Mouse (Mus musculus): ENCODE measurements at regions not wholly inside any gene's neighbourhood (a gene's known extent, or its start where the extent isn't known, plus 50 kb on each side); places are given as distances from the start of the nearest gene placed in this dataset.

DNA sequence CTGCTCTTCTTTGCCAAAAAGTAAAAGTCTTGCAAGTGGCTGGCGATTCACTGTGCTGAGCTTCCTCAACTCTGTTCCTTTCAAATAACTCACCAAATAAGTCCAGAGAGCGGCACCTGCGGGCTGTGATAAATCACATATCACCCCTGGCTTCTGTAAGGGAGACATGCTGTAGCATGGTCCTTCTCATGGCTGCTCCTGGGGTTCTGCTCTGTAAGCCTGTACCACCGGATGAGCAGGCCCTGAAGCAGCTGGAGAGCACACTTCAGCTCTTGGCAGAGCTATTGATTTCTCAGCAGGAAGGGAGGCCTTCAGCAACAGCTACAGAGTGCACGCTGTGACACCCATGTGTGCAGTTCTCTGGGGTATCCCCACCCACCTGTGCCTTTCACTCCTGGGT is 101.5 kb upstream of the Ufm1 start:
- DNase-seq, result no peak

GRCm38 (mm10) chr3:53953801-53954200 is 90.2 kb upstream of the Ufm1 start:
- no peak for DNase-seq

GRCm38 (mm10) chr3:53939684-53940189 is 76.1 kb upstream of the Ufm1 start:
- DNase-seq, result no peak

DNA sequence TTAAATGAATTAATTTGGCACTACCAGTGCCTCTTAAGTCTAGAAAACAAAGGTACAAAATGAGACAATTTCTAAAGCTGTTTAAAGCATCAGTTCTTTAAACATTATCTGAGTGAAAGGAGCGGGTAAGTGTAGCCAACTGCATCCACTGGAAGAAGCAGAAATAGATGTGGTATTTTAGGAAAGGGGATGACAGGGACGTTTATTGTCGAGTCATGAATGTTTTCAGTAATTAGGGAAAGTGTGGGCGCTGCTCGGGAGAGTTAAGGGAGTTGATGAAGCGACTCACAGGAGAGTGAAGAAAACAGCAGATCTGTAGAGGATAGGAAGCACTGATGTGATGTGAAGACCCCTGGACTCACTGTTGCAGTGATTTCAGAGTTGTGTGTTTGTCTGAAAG is 68.1 kb upstream of the Ufm1 start:
- no peak for DNase-seq

- no peak for DNase-seq
Measured at GRCm38 (mm10) chr3:53919941-53920340, 56.3 kb upstream of the Ufm1 start.

DNA sequence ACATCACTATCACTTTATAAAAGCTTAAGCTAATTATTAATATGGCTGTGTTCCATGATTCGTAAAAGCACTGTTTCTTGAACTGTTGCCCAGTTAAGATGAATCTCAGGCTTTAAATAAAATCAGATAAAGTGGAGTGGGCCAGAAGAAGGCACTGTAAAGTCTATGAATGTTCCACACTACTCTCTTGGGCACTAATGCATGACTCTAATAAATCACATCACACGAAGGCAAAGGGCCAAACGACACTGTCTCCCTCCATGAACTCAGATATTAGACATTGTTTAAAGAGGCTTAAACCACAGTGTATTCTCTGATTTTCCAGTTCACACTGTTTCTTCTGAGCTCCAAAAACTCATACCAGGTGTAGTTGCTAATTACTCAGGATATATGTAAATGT is 55.9 kb upstream of the Ufm1 start:
- no peak for DNase-seq

GRCm38 (mm10) chr3:53917960-53918359 is 54.3 kb upstream of the Ufm1 start:
- no peak for DNase-seq

GRCm38 (mm10) chr3:53913984-53914669 is 50.5 kb upstream of the Ufm1 start:
- no peak for DNase-seq

All from adrenal gland, postnatal 14 days (tissue).